Mouse (Mus musculus): ENCODE data around the gene Avil.

DNA sequence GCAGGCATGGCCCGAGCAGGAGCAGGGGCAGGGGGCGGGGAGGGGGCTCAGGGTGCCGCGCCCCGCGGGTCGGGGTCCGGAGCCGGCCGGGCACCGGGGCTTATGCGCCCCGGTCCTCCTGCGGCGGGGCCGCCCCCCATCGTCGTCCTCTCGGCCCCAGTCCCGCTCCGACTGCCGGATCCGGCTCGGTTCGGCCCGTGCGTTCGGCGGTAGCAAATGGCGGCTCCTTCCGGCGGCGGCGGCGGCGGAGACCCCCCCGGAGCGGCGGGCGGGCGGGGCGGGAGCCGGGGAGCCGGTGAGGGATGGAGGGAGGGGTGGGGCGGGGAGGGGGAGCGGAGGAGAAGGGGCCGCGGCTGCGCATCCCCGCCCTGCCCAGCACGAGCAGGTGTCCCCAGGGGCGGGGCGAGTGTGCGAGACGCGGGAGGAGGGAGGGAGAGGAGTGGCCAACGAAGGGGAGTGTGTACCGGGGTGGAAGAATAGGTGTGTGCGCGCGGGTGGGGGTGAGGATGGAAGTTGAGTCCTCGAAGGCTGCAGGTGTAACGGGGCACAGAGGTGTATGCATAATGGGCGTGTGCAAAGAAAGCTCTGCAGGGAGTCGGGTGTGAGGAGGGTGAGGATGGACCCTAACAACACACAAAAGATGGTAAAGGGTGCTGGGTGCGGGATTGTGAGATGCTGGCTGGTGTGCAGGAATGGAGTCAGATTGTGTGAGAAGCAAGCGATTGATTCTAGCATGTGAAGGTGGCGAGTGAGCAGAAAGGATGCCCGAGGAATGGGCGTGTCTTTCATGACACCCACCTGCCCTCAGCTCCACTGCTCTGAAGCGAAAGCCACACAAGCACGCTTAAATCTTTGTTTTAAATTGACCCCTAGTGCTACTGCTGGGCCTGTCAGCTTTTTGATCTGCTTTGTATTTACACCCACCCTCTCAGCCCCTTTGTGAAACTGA is 59.7 kb downstream of the Avil start, which contains the start of gene March9:
- TF ChIP-seq CTCF (IDR thresholded peaks at IDR 0.05; ENCODE audit: insufficient read depth, low read length) = no peak
- TF ChIP-seq POLR2A (IDR thresholded peaks at IDR 0.05; ENCODE audit: borderline replicate concordance, extremely low read depth, low read depth, low read length) = no peak
